Mouse (Mus musculus) spleen, adult 2 months (tissue): ENCODE measurements around the gene Sema3a.

Experiments
- CTCF ChIP-seq: fragments of 200-500 bp; IDR thresholded peaks from 2 replicates; pipeline ENCODE4 v1.5.1; 2011; ENCODE audit warnings: mild to moderate bottlenecking, inconsistent platforms; ENCODE audit not compliant: insufficient read depth, insufficient read length, insufficient replicate concordance; ENCODE audit errors: extremely low read depth
- POLR2A ChIP-seq: fragments of 200-500 bp; IDR thresholded peaks from 2 replicates; pipeline ENCODE4 v1.6.1; 2011; ENCODE audit warnings: low read depth, low read length, inconsistent platforms

DNA sequence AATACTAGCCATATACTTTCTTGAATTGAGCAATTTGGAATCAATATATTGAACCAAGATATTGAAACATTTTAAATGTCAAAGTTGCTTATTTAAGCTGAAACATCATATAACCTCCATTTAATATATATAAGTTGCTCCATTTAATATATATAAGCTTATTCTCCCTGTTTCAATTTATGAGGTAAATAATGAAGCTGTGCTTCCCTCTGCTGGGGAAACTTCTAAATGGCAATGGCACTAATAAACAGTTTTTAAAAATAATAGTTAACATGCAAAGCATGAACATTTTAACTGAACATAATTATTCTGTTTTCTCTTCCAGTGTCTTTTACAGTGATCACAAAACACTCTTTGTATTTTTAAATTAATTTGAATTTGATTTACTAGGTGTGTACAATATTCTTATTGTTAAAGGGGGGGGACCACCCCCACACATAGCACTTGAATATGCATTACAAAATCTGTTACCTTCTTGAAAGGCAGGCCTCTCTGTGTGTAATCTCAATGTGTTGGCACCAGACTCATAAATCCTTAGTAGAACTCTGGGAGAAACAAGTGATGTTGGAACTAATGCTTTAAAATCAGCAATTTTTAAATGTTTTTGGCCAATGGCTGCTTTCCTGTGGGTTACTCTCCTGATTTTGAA lies 460.5 kb downstream of the Sema3a start:
- no peak for TF ChIP-seq POLR2A
- no peak for TF ChIP-seq CTCF
